Mouse (Mus musculus) midbrain, embryonic 15.5 days (tissue): ENCODE data around the gene S1pr2. TPM values are rescaled to one million over a fixed set of nuclear protein-coding genes. Genes with fewer than 3 reads are reported as not detected.

Source experiments
- ATAC-seq: fragments of 200-750 bp; cut with Nextera tagmentation; replicated peaks from 2 replicates; pipeline ENCODE4 v1.8.0; 2017; ENCODE audit warnings: moderate TSS enrichment
- H3K27ac ChIP-seq: fragments of 300-500 bp; sonication (generic); 2 replicates; pipeline ENCODE4 v1.5.1; 2015; ENCODE audit warnings: mild to moderate bottlenecking, inconsistent platforms
- H3K27me3 ChIP-seq: fragments of 300-500 bp; sonication (generic); replicated peaks from 2 replicates; pipeline ENCODE4 v1.6.1; 2015; ENCODE audit warnings: inconsistent platforms
- H3K36me3 ChIP-seq: fragments of 300-500 bp; sonication (generic); replicated peaks from 2 replicates; pipeline ENCODE4 v1.6.1; 2015; ENCODE audit warnings: inconsistent platforms
- H3K4me1 ChIP-seq: fragments of 300-500 bp; sonication (generic); 2 replicates; pipeline ENCODE4 v1.6.1; 2015; ENCODE audit warnings: inconsistent platforms
- H3K4me2 ChIP-seq: fragments of 300-500 bp; sonication (generic); 2 replicates; pipeline ENCODE4 v1.6.1; 2015; ENCODE audit warnings: inconsistent platforms, mild to moderate bottlenecking, moderate library complexity
- H3K4me3 ChIP-seq: fragments of 300-500 bp; sonication (generic); 2 replicates; pipeline ENCODE4 v1.5.1; 2015; ENCODE audit warnings: mild to moderate bottlenecking, inconsistent platforms
- H3K9ac ChIP-seq: fragments of 300-500 bp; sonication (generic); 2 replicates; pipeline ENCODE4 v1.6.1; 2015; ENCODE audit warnings: mild to moderate bottlenecking, inconsistent platforms
- H3K9me3 ChIP-seq: fragments of 300-500 bp; sonication (generic); 2 replicates; pipeline ENCODE4 v1.6.1; 2016; ENCODE audit warnings: inconsistent platforms
- WGBS: fragments of 180-500 bp; shearing (Covaris S2); methylation state at CpG from one replicate; pipeline ENCODE4 v1.1.7; 2015; ENCODE audit warnings: mixed read lengths; 5-methylcytosine and 5-hydroxymethylcytosine counted together
- polyA plus RNA-seq: library from polyadenylated mRNA; unstranded; fragments of >200 nt; fragmentation: Nextera tagmentation; extraction: Ambion mirVana; gene quantifications from 2 replicates; pipeline ENCODE4 v1.2.1, GENCODE M21; 2015

The S1pr2 gene
- polyA plus RNA-seq, 1 experiment from 2014 or later, result 11.7 TPM

GRCm38 (mm10) chr9:20993165-20993898 lies 16.8 kb upstream of the S1pr2 start:
- Histone ChIP-seq H3K27me3 (no peaks in the 10 kb centered on the region), H3K4me1 (peaks cover 3% of the 10 kb centered on the region), H3K36me3 (no peaks in the 10 kb centered on the region), H3K4me2 (no peak overlapping the region), H3K9me3 (no peaks in the 10 kb centered on the region), H3K4me3 (no peak overlapping the region), H3K27ac (no peak overlapping the region), H3K9ac (no peak overlapping the region)
- 57% methylated on average over 5 of the region's 5 CpGs for WGBS
- ATAC-seq, result no peak

DNA sequence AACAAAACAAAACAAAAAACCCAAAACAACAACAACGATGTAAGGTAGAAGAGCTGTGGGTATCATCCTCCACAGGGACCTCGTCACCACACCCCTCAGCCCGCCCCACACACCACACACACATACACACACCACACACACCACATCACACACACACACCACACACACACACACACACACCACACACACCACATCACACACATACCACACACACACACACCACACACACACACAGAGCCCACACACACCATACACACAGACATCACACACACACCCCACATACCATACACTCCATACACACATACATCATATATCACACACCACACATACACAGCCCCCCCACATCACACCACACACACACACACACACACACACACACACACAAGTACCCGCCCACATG lies 15.0 kb upstream of the S1pr2 start:
- Histone ChIP-seq H3K4me2 (no peak overlapping the region), H3K9me3 (no peaks in the 10 kb centered on the region), H3K27ac (no peak overlapping the region), H3K4me1 (peaks cover 3% of the 10 kb centered on the region), H3K9ac (no peak overlapping the region), H3K36me3 (no peaks in the 10 kb centered on the region), H3K4me3 (no peak overlapping the region), H3K27me3 (no peaks in the 10 kb centered on the region)
- WGBS, result 96% methylated on average over 4 of the region's 4 CpGs
- ATAC-seq, result no peak

DNA sequence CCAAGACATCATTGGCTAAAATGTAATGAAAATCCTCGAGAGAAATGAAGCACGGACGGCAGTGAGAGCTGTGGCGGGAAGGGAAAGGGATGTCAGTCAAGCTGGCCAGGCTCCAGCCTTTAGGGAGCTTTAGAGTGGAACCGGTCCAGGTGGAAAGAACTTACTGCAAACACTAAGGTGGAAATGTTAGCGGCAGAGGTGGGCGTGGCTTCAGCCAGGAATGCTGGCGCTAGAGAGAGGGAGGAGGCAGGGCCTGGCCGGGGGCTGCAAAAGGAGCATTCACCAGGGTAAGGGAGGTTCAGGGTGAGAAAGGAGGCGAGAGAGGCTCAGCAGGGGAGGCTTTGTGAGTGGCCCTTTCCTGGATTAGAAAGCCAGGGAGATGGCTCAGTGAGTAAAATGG lies 14.3 kb upstream of the S1pr2 start:
- ATAC-seq, result no peak
- peaks cover 3% of the 10 kb centered on the region for H3K4me1 ChIP-seq
- no peak overlapping the region for H3K9ac ChIP-seq
- H3K36me3 ChIP-seq, result no peaks in the 10 kb centered on the region
- no peak overlapping the region for H3K27ac ChIP-seq
- no peaks in the 10 kb centered on the region for H3K27me3 ChIP-seq
- WGBS, result 4% methylated on average over 10 of the region's 10 CpGs
- H3K4me2 ChIP-seq, result peak overlapping the region; percentile 11; the same call in 1 of the 2 replicates
- no peak overlapping the region for H3K4me3 ChIP-seq
- no peaks in the 10 kb centered on the region for H3K9me3 ChIP-seq

DNA sequence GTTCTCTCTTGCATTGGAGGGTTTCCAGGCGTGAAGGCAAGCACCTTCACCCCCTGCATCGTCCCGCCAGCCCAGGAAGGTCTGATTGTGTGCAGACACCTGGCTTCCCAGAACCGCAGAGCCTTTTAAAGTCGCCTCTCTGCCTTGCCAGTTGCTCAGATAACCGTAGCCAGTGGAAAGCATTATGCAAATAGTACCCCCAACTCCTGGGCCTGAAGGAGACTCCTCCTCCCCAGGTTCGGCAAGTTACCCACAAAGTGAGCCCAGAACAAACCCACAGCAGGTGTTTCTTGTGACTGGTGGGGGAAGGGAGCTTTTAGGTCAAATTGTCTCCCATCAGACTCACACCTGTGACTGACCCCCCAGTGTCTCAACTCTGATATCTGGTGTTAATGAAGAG lies 11.4 kb upstream of the S1pr2 start:
- no peak for ATAC-seq
- Histone ChIP-seq H3K4me1 (peaks cover 3% of the 10 kb centered on the region), H3K4me3 (no peak overlapping the region), H3K27ac (no peak overlapping the region), H3K27me3 (no peaks in the 10 kb centered on the region), H3K9ac (no peak overlapping the region), H3K36me3 (no peaks in the 10 kb centered on the region), H3K9me3 (no peaks in the 10 kb centered on the region), H3K4me2 (no peak overlapping the region)
- 28% methylated on average over 7 of the region's 7 CpGs for WGBS

- peaks cover 3% of the 10 kb centered on the region for H3K4me1 ChIP-seq
- no peak overlapping the region for H3K4me2 ChIP-seq
- WGBS, result 67% methylated on average over 15 of the region's 15 CpGs
Observed at GRCm38 (mm10) chr9:20986952-20987686, 10.5 kb upstream of the S1pr2 start.

GRCm38 (mm10) chr9:20983169-20983568 lies 6.6 kb upstream of the S1pr2 start:
- no peak overlapping the region for H3K4me3 ChIP-seq
- no peaks in the 10 kb centered on the region for H3K27me3 ChIP-seq
- H3K9ac ChIP-seq, result 0 out of 2 replicates have a peak overlapping the region, but pooled peaks have one; percentile 1
- no peaks in the 10 kb centered on the region for H3K9me3 ChIP-seq
- no peaks in the 10 kb centered on the region for H3K36me3 ChIP-seq
- WGBS, result 79% methylated on average over 5 of the region's 5 CpGs
- H3K4me1 ChIP-seq, result no peaks in the 10 kb centered on the region
- H3K27ac ChIP-seq, result no peak overlapping the region
- no peak for ATAC-seq
- H3K4me2 ChIP-seq, result no peak overlapping the region

More at GRCm38 (mm10) chr9:20986952-20987686, 10.5 kb upstream of the S1pr2 start:
- no peaks in the 10 kb centered on the region for H3K9me3 ChIP-seq
- H3K27ac ChIP-seq, result no peak overlapping the region
- H3K9ac ChIP-seq, result no peak overlapping the region
- H3K27me3 ChIP-seq, result no peaks in the 10 kb centered on the region
- ATAC-seq, result no peak
- H3K36me3 ChIP-seq, result no peaks in the 10 kb centered on the region
- no peak overlapping the region for H3K4me3 ChIP-seq

GRCm38 (mm10) chr9:20982171-20982570 lies 5.6 kb upstream of the S1pr2 start:
- no peak overlapping the region for H3K4me2 ChIP-seq
- no peaks in the 10 kb centered on the region for H3K9me3 ChIP-seq
- H3K9ac ChIP-seq, result no peak overlapping the region
- H3K4me1 ChIP-seq, result no peaks in the 10 kb centered on the region
- H3K4me3 ChIP-seq, result no peak overlapping the region
- no peak overlapping the region for H3K27ac ChIP-seq
- H3K36me3 ChIP-seq, result no peaks in the 10 kb centered on the region
- WGBS, result 59% methylated on average over 3 of the region's 3 CpGs
- no peak for ATAC-seq
- no peaks in the 10 kb centered on the region for H3K27me3 ChIP-seq

DNA sequence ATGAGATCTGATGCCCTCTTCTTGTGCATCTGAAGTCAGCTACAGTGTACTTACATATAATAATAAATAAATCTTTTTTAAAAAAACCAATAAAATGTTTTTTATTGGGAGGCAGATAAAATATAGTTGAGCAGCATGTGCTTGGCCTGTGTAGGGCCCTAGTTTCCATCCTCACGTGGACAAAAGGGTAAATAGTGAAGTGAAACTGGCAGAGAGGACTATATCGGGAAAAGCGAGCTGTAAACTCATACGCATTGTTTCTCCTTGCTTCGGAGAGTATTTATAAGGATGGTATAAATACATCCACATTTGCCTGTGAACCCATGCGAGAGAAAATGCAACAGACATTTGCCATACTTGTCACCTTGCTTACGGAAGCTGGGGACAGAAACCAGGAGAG lies 3.2 kb upstream of the S1pr2 start:
- Histone ChIP-seq H3K27ac (no peak overlapping the region), H3K4me2 (no peak overlapping the region), H3K27me3 (0 out of 2 replicates have a peak, but pooled peaks cover under 1% of the 10 kb centered on the region), H3K36me3 (no peaks in the 10 kb centered on the region), H3K9me3 (no peaks in the 10 kb centered on the region), H3K9ac (no peak overlapping the region), H3K4me3 (no peak overlapping the region), H3K4me1 (peaks cover 19% of the 10 kb centered on the region)
- WGBS, result 89% methylated on average over 7 of the region's 7 CpGs
- no peak for ATAC-seq

DNA sequence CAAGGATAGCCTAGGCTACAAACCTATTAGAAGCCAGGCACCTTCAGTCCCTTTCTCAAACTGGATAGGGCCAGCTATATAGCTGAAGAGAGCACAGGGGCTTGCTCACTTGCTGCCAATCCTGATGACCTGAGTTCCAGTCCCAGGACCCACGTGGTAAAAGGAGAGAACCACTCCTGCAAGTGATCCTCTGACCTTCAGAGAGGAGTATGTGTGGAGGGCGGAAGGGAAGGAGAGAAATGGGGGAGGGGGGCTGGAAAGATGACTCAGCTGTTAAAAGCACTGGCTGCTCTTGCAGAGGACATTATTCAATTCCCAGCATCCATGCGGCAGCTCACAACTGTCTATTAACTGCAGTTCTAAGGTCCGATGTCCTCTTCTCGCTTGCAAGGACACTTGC lies 2.6 kb upstream of the S1pr2 start:
- 70% methylated on average over 5 of the region's 5 CpGs for WGBS
- ATAC-seq, result no peak
- Histone ChIP-seq H3K27ac (no peak overlapping the region), H3K4me3 (no peak overlapping the region), H3K36me3 (no peaks in the 10 kb centered on the region), H3K27me3 (0 out of 2 replicates have a peak, but pooled peaks cover 3% of the 10 kb centered on the region), H3K9me3 (no peaks in the 10 kb centered on the region), H3K9ac (no peak overlapping the region), H3K4me2 (no peak overlapping the region), H3K4me1 (peaks cover 21% of the 10 kb centered on the region)

DNA sequence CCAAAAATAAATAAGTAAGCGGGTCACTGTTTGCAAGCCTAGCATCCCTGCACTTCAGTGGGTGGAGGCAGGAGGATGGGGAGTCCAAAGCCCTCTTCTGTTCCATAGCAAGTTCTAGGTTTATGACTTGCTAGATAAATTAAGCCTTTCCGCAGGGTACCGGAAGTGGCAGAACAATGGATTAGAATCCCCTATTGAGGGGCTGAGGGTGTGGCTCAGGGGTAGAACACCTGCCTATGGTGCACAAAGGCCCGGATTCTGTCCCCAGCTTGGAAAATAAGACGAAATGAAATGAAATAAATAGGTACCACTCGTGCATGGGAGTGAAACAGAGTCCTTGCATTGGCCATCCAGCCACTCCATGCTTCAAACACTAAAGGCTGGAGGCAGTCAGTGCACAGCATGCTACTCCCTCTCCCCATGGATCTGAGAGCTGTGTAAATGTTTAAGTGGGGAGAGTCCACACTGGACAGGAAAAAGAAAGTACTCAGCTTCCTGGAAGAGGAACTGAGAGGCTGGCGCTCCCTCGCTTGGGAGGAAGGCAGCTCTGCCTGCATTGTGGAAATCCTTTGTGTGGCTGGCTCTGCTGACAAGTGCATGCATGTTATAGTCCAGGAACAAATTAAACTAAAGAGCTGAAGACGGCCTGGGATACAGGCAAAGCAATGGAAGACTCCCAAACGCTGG lies 2.0 kb upstream of the S1pr2 start:
- Histone ChIP-seq H3K4me3 (no peak overlapping the region), H3K9ac (no peak overlapping the region), H3K4me2 (no peak overlapping the region), H3K9me3 (no peaks in the 10 kb centered on the region), H3K27me3 (0 out of 2 replicates have a peak, but pooled peaks cover 3% of the 10 kb centered on the region), H3K27ac (no peak overlapping the region), H3K36me3 (no peaks in the 10 kb centered on the region), H3K4me1 (peaks cover 21% of the 10 kb centered on the region)
- ATAC-seq, result no peak
- 58% methylated on average over 10 of the region's 10 CpGs for WGBS

DNA sequence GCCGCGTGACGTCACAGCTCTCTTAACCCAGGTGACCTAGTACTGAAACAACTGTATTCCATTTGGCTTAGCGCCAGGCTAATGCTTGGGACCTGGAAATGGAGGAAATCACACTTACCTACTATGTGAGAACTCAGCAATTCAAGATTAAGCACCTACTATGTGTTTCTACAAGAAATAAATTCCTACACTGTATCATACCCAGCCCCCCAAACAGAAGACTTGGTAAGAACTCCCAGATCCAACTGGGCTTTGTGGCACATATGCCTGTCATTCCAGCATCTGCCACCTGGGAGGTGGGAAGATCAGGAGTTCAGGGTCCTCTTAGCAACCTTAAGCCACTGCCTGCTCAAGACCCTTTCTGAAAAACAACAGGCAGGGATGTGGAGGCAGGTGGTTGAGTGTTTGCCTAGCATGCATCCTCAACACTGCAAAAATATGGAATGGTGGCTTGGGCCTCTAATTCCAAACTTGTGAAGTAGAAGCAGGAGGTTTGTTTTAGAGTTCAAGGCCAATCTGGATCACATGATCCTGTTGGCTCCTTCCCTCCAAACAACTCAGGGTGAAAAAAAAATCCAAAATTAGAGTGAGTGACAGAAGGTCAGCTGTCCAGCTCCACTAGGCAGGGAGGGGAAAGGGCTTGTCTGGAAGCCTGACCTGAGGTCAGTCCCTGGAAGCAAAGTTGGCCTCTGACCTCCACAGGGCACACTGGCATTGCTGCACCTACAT lies 544 bp upstream of the S1pr2 start:
- Histone ChIP-seq H3K9me3 (no peaks in the 10 kb centered on the region), H3K27ac (no peak overlapping the region), H3K4me2 (peak overlapping the region; percentile 99), H3K4me1 (peaks cover 31% of the 10 kb centered on the region), H3K9ac (peak overlapping the region; percentile 64), H3K4me3 (peak overlapping the region; percentile 70), H3K36me3 (no peaks in the 10 kb centered on the region), H3K27me3 (0 out of 2 replicates have a peak, but pooled peaks cover 3% of the 10 kb centered on the region)
- ATAC-seq, result no peak
- 2% methylated on average over 4 of the region's 4 CpGs for WGBS
